Mouse (Mus musculus): ENCODE data around the gene Serpinb5.

GRCm38 (mm10) chr1:106883369-106883768, 22.4 kb downstream of the Serpinb5 start:
- TF ChIP-seq CTCF (IDR thresholded peaks at IDR 0.05; ENCODE audit: insufficient read depth, low read depth, low read length) (no peak), POLR2A (IDR thresholded peaks at IDR 0.05; ENCODE audit: insufficient read depth, low read depth, low read length) (no peak)

Data from olfactory bulb, adult 2 months (tissue).